Mouse (Mus musculus): ENCODE data around the gene Gm20662. TPM values are rescaled to one million over a fixed set of nuclear protein-coding genes. Genes with fewer than 3 reads are reported as not detected.
A peak's percentile ranks its signal among the peaks of the same experiment; 100 is the strongest.

Gene Gm20662
- total RNA-seq, 1 experiment from 2014 or later: 1.5 TPM

- ATAC-seq (replicated peaks; ENCODE audit: insufficient number of reproducible peaks, low FRiP score, low TSS enrichment, poor library complexity, severe bottlenecking): no peak
Observed at GRCm38 (mm10) chr9:107971690-107972541, 24.2 kb upstream of the Gm20662 start.

DNA sequence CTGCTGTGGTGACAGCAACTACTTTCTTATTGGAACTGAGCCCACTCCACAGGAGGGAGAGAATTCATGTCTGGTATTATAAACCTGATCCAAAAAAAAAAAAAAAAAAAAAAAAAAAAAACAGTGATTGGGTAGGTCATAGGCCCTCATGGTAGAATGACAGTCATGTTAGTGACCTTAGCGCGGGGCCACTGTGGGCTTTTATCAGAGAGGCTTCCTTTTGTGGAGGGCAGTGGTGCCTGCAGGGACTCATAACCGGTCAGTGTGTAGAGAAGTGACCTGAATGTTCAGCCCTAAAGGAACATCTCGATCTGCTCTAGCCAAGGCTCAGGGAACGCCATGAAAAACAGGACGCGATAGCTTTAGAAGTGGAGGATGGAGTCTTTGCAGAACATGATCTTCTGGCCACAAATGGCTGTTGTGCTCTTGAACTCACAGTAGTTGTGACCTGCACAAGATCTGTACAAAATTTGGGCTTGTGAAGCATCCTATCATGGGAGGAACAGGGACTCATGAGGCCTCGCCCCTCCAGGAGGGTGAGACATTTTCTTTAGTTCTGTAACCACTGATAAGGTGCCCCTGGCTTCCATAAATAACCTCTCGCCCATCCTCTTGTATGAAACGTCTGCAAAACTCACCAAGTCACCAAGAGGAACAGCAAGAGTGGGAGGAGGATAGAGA lies 21.5 kb upstream of the Gm20662 start:
- no peak for ATAC-seq (replicated peaks; ENCODE audit: insufficient number of reproducible peaks, low FRiP score, low TSS enrichment, poor library complexity, severe bottlenecking)

- peak; percentile 83 for ATAC-seq (replicated peaks; ENCODE audit: insufficient number of reproducible peaks, low FRiP score, low TSS enrichment, poor library complexity, severe bottlenecking)
Observed at GRCm38 (mm10) chr9:107975399-107976386, 20.5 kb upstream of the Gm20662 start, which contains the start of gene Uba7. TSS of gene Uba7 (plus strand) at chr9:107975505.

DNA sequence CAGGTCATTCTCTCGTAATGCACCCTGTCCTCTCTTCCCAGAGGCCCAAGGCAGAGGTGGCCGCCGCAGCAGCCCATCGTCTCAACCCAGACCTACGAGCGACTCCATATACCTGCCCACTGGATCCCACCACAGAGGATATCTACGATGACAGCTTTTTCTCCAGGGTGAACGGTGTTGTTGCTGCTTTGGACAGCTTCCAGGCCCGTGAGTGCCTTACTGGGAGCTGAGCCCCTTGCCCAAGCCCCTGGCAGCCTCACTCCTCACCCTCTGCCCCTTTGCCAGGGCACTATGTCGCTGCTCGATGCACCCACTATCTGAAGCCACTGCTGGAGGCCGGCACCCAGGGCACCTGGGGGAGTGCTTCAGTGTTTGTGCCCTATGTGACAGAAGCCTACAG lies 17.3 kb upstream of the Gm20662 start:
- no peak for ATAC-seq (replicated peaks; ENCODE audit: insufficient number of reproducible peaks, low FRiP score, low TSS enrichment, poor library complexity, severe bottlenecking)

DNA sequence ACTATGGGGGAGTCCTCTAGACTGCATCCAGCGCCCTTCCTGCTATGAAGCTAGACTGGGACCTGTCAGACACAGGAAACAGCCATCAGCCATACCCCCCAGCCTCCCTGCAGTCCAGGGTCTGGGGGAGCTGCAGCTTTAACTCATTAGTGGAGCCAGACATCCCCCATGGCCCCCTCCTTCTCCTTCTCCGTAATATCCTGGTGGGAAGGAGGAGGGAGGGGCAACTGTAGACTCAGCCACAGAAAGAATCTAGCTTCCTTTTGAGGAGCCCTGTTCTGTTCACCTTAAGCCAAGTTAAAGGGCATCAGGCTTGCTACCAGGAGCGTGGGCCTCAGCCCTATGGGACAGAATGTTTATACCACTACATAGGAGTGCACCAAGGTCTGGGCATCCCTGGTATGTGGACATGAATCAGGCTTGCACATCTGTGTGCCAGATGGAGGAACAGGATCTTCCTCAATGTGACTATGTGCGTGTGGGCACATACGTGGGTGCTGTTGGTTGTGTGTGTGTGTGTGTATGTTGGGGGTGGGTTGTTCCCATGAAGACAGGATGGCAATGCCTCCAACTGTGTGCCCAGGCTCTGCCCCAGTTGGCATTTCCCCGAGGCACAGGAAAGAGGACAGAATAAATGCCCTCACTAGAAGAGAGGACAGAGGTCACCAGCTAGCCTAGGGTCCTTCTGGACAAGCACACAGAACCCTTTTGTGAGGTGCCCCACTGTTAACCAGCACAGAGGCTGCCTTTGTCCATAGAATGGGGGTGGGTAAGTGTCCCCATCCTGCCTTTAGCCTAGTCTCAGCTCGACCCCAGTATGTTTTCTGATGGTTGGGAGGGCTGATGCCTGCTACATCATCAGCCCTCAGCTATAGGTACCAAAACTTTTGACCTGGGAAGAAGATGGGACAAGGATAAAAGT lies 14.2 kb upstream of the Gm20662 start:
- no peak for ATAC-seq (replicated peaks; ENCODE audit: insufficient number of reproducible peaks, low FRiP score, low TSS enrichment, poor library complexity, severe bottlenecking)

GRCm38 (mm10) chr9:107982681-107983346 lies 13.3 kb upstream of the Gm20662 start, which contains the start of gene Gm20661:
TSS of gene Gm20661 (plus strand) at chr9:107983058.
- 0 out of 2 replicates have a peak, but pooled peaks have one; percentile 28 for ATAC-seq (replicated peaks; ENCODE audit: insufficient number of reproducible peaks, low FRiP score, low TSS enrichment, poor library complexity, severe bottlenecking)

- no peak for ATAC-seq (replicated peaks; ENCODE audit: insufficient number of reproducible peaks, low FRiP score, low TSS enrichment, poor library complexity, severe bottlenecking)
Observed at GRCm38 (mm10) chr9:107983421-107983890, 12.7 kb upstream of the Gm20662 start.

DNA sequence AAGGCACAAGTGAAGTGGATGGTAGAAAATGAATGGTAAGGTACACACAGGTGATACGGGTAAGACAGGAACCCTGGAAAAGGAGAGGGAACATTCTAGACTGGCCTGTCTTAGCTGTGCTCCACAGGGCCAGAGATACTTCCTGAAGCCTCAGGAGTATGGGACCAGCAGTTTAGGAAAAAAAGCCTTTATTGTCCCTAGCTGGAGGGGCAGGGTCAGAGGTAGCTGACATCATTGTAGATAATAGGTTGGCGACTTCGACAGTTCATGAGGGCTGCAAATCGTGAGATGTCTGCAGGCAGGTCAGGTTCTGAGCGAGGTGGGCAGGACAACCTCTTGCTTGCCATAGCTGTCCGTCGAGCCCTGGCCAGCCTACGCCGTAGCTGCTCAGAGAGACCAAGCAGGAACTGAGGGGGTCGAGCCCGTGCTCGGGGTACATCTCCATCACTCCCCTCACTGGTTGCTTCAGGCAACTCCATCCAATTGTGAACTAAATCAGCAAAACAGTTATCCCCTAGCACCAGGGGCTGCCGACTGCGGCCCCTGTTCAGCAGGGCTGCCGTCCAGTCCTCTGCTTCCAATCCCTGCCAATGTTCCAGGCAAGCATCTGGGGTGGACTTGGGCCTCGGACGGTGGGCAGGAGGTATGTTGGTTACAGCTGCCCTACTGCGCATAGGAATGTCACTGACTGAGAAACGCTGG lies 11.9 kb upstream of the Gm20662 start:
- ATAC-seq (replicated peaks; ENCODE audit: insufficient number of reproducible peaks, low FRiP score, low TSS enrichment, poor library complexity, severe bottlenecking): no peak

DNA sequence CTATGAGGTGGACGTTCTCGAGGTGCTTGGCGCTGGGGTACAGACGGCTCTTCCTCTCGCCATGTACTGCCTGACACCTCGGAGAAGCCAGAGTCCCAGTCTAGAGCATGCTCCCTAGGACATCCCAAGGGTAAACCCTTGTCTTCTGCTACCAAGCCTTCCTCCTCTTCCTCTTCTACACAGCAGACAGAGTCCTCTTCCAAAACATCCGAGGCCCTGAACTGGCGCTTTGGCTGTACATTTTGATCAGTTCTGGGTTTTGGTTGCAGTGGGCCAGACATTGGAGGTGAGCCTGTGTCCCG lies 11.4 kb upstream of the Gm20662 start:
- no peak for ATAC-seq (replicated peaks; ENCODE audit: insufficient number of reproducible peaks, low FRiP score, low TSS enrichment, poor library complexity, severe bottlenecking)

DNA sequence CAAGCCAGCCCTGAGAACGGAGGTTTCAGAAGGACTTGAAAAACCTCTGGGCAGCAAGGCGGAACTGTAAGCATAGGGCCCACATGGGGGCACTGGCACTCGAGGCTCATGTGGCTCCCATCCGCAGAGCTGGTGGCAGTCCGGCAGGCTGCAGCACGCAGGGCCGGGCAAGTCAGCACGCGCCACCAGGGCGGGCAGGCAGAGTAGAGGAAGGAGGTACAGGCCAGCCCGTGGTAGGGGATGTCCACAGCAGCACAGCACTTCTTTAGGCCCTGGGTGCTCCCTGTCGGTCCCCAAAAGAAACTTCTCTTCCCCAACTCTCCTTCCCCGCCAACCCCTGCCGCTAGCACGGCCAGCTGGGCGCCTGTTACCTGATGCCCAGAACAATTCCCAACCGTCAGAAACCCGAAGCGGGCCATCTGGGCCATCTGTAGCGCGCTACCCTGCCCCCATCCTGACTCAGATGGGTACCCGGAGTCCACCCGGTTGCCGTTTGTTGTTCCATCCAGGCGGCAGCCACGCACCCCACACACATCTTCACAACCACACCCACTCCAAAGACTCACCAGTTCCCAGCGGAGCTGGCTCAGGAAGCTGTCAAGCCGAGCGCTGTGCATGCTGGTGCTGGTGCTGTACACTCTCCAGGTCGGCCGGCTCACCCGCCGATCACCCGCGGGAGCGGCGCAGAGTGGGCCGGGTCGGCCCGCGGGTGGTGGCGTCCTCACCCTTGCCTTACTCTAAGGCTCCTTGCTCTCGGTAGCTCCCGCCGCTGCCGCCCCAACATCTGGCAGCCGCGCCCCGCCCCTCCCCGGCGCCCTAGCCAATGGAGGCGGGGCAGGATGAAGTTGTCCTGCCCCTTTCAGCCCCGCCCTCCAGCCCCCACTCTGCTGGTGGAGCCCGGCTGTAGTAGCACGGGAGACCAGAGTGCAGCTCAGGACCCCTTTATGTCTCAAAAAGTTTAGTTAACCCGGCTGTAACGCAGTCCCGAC lies 10.7 kb upstream of the Gm20662 start, which contains the start of gene Inka1:
Gene Inka1, minus strand, starts transcription at position 749 of the 989 bp plus-strand sequence.
- peak; percentile 60 for ATAC-seq (replicated peaks; ENCODE audit: insufficient number of reproducible peaks, low FRiP score, low TSS enrichment, poor library complexity, severe bottlenecking)

GRCm38 (mm10) chr9:107986376-107986775 lies 9.8 kb upstream of the Gm20662 start:
- ATAC-seq (replicated peaks; ENCODE audit: insufficient number of reproducible peaks, low FRiP score, low TSS enrichment, poor library complexity, severe bottlenecking): peak; percentile 64

DNA sequence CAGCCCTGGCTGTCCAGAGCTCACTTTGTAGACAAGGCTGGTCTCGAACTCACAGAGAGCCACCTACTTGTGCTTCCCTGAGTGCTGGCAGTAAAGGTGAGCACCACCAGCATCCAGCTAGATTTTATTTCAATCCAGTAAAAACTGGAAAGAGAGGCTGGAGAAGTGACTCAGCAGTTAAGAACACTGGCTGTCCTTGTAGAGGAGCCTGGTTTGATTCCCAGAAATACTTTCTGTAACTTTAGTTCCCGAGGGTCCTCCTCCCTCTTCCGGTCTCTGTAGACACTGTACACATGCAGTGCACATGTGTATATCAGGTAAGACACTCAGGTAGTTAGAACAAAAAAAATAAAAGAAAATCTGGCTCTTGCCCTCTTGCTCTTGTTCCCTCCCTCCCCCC lies 8.2 kb upstream of the Gm20662 start:
- ATAC-seq (replicated peaks; ENCODE audit: insufficient number of reproducible peaks, low FRiP score, low TSS enrichment, poor library complexity, severe bottlenecking): no peak

GRCm38 (mm10) chr9:107992197-107992596 lies 4.0 kb upstream of the Gm20662 start, which contains the start of gene Cdhr4:
TSS of gene Cdhr4 (plus strand) at chr9:107992497.
- no peak for ATAC-seq (replicated peaks; ENCODE audit: insufficient number of reproducible peaks, low FRiP score, low TSS enrichment, poor library complexity, severe bottlenecking)

DNA sequence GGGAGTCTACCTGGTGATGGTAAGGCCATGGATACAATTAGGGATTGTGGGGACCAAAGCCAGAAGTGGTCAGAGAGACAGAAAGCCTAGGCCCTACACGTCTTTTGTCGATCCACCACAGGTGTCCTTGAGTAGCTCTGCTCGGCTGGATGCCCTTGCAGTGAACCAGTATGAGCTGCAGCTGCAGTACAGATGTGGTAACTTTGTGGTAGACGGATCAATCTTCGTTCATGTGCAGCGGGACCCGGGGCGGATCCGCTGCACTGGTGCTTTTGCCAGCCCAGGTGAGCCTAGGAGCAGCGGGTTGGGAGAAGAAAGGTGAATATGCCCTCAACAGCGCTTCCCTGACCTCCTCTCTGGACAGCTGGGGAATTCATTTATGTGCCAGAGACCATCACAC lies 3.1 kb upstream of the Gm20662 start:
- no peak for ATAC-seq (replicated peaks; ENCODE audit: insufficient number of reproducible peaks, low FRiP score, low TSS enrichment, poor library complexity, severe bottlenecking)

GRCm38 (mm10) chr9:107994464-107994863 lies 1.7 kb upstream of the Gm20662 start:
- no peak for ATAC-seq (replicated peaks; ENCODE audit: insufficient number of reproducible peaks, low FRiP score, low TSS enrichment, poor library complexity, severe bottlenecking)

DNA sequence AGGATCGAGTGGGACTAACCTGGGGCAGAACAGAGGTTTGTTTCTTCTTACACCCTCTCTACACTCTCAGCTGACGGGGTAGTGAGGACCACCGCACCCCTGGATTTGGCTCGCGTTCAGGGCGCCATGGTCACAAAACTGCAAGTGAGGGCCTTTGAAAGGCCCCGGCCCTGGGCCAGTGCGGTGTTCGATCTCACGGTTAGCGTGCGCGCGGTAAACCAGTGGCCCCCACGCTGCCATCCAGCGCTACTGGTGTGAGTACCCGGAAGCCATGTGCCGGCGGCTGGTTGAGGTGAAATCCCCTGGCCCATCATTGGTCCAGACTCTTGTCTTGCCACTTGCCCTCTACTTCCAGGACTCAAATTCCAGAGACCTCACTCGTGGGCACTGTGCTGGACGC lies 636 bp upstream of the Gm20662 start:
- ATAC-seq (replicated peaks; ENCODE audit: insufficient number of reproducible peaks, low FRiP score, low TSS enrichment, poor library complexity, severe bottlenecking): no peak

Measured in monocyte, adult 5-6 weeks (primary cell).